Mouse (Mus musculus): ENCODE data around the gene Cpox. TPM values are rescaled to one million over a fixed set of nuclear protein-coding genes. Genes with fewer than 3 reads are reported as not detected.
A peak's percentile ranks its signal among the peaks of the same experiment; 100 is the strongest.

The Cpox gene
- polyA plus RNA-seq, 1 experiment from 2014 or later = 8.4 TPM

DNA sequence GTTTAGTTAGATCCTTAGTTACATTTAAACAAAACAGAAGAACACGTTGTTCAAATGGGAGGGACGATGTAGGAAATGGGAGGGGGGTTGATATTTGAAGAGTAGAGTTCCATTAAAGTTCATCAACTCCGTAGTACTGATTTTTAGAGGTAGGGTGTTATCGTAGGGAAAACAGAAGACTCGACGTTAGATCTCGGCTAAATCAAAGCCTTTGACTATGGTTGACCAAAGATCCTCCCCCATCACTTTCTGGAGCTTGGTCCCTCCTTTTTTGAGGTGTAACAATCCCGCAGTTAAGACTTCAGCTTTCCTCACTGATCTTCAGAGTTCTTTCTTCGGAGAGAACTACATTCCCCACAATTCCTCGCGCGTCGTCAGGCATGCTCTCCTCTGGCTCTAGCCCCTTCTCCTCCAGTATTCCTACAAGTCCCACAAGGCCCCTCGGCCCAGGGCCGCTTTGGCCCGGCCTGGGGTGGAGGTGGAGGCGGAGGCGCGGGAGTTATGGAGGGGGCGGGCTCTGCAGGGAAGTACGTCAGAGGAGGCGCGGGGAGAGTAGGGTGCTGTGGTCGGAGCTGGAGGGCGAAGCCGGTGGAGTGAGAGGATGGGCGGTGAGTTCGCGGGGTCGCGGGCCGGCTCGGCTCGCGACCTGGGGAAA lies 57.5 kb downstream of the Cpox start, which contains the start of gene Cldnd1:
TSS of gene Cldnd1 (plus strand) at position 434 of the 655 bp plus-strand sequence.
- H3K27me3 ChIP-seq = no peaks in the 10 kb centered on the region
- no peaks in the 10 kb centered on the region for H3K9me3 ChIP-seq (replicated peaks)
- ATAC-seq = peak; percentile 100
- H3K27ac ChIP-seq = peak within 1 kb of the TSS; percentile 59; the same call in 1 of the 2 replicates
- H3K4me3 ChIP-seq = peak within 1 kb of the TSS; percentile 80
- peak within 1 kb of the TSS; percentile 78 for H3K9ac ChIP-seq
- peak within 1 kb of the TSS; percentile 74 for H3K4me2 ChIP-seq
- H3K4me1 ChIP-seq = peaks cover 9% of the 10 kb centered on the region
- WGBS = 2% methylated on average over 25 of the region's 35 CpGs
- peaks cover 29% of the 10 kb centered on the region for H3K36me3 ChIP-seq (ENCODE audit: poor library complexity, severe bottlenecking)

DNA sequence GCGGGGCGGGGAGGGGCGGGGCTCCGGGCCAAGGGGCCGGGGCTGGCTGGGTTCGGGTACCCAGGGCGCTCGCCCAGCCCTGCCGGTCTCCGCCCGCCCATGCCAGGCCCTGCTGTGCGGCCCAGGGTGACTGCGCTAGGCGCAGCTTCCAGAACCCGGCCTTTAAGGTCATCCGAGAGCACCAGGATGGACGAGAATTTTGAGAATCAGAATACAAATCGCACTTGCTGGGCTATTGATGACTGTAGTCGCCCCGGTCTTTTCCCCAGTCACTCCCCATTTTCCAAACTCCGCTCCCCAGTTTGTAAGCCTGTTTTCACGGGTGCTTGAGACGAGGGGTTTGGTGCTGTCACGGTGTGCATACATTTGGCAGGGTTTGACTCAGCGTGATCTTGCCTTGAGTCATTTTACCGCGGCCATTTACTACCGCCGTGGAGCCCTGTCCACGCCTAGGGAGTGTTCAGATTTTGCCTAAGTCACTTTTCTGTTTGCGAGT lies 58.1 kb downstream of the Cpox start:
- Histone ChIP-seq H3K27ac (peak overlapping the region; percentile 59; the same call in 1 of the 2 replicates), H3K9ac (peak overlapping the region; percentile 78), H3K36me3 (ENCODE audit: poor library complexity, severe bottlenecking) (peaks cover 35% of the 10 kb centered on the region), H3K9me3 (replicated peaks) (no peaks in the 10 kb centered on the region), H3K4me2 (peak overlapping the region; percentile 74), H3K4me1 (peaks cover 9% of the 10 kb centered on the region), H3K27me3 (no peaks in the 10 kb centered on the region), H3K4me3 (peak overlapping the region; percentile 80)
- peak; percentile 92 for ATAC-seq
- WGBS = under 1% methylated on average over 27 of the region's 31 CpGs

DNA sequence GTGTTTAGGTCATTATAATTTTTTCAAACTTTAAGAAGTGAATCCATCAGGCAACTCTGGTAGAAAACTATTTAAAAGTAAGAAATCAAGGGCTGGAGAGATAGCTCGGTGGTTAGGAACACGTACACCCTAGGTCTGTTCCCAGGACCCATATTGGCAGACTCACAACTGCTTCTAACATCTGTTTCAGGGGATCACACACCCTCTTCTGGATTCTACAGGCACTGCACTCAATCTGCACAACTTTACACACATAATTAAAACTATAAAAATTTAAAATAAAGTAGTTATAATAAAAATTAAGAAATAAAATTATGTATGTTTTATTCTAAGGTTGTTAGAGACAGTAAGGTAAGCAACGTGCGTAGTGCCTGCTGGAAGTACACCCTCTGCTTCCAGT lies 68.1 kb downstream of the Cpox start:
- peaks cover 22% of the 10 kb centered on the region for H3K36me3 ChIP-seq (ENCODE audit: poor library complexity, severe bottlenecking)
- H3K4me3 ChIP-seq = no peak overlapping the region
- no peaks in the 10 kb centered on the region for H3K9me3 ChIP-seq (replicated peaks)
- no peak for ATAC-seq
- H3K9ac ChIP-seq = no peak overlapping the region
- no peaks in the 10 kb centered on the region for H3K27me3 ChIP-seq
- H3K27ac ChIP-seq = no peak overlapping the region
- H3K4me1 ChIP-seq = no peaks in the 10 kb centered on the region
- WGBS = 78% methylated on average over 4 of the region's 4 CpGs
- no peak overlapping the region for H3K4me2 ChIP-seq

DNA sequence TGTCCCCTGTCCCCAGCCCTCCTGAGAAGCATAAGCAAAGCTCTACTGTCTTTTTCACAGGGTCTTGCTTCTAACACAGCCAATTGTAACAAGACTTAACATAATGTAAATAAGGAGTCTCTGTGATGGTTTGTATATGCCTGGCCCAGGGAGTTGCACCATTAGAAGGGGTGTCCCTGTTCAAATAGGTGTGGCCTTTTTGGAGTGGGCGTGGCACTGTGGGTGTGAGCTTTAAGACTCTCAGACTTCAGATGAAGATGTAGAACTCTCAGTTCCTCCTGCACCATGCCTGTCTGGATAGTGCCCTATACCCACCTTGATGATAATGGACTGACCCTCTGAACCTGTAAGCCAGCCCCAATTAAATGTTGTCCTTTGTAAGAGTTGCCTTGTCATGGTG lies 68.7 kb downstream of the Cpox start:
- no peaks in the 10 kb centered on the region for H3K4me1 ChIP-seq
- no peak overlapping the region for H3K4me2 ChIP-seq
- 90% methylated on average over 1 of the region's 1 CpGs for WGBS
- H3K4me3 ChIP-seq = no peak overlapping the region
- H3K9ac ChIP-seq = no peak overlapping the region
- ATAC-seq = no peak
- H3K36me3 ChIP-seq (ENCODE audit: poor library complexity, severe bottlenecking) = peaks cover 18% of the 10 kb centered on the region
- no peaks in the 10 kb centered on the region for H3K9me3 ChIP-seq (replicated peaks)
- no peaks in the 10 kb centered on the region for H3K27me3 ChIP-seq
- H3K27ac ChIP-seq = no peak overlapping the region

DNA sequence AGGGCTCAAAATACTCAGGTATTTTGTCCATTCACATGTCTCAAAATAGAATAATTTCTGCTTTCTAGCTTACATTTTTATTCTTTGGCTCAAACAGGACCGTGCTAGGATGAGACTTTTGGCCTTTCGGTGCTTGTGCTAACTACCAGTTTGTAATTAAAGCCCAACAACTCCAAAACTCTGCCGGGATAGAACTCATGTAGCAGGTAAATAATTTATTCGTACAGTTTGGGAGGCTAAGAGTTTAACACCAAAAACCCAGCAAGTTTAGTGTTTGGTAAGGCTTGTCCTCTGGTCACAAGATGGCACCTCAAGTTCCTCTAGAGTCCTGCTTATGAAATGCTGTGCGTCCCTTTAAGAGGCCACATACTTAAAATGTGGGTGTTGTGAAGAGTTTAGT lies 70.7 kb downstream of the Cpox start:
- Histone ChIP-seq H3K9me3 (replicated peaks) (no peaks in the 10 kb centered on the region), H3K4me2 (no peak overlapping the region), H3K4me3 (no peak overlapping the region), H3K36me3 (ENCODE audit: poor library complexity, severe bottlenecking) (0 out of 2 replicates have a peak, but pooled peaks cover 1% of the 10 kb centered on the region), H3K9ac (no peak overlapping the region), H3K4me1 (no peaks in the 10 kb centered on the region), H3K27ac (no peak overlapping the region), H3K27me3 (no peaks in the 10 kb centered on the region)
- 93% methylated on average over 5 of the region's 5 CpGs for WGBS
- no peak for ATAC-seq

DNA sequence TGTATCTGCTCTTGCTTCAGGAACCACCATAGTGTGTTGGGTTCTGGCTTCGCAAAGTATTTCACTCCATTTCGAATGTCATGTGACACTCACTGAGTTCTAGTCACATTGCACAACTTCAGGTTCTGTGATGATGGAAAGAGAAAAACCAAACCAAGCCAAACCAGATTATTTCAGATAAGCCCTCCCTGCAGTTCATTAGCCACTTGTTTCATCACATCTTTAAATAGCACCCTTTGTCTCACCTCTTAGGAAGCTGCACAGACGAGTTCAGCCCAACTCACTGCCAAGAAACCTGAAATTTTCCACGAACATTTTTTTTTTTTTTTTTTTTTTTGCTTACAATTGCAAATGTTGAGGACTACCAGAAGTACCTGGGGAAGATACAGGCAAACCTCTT lies 76.6 kb downstream of the Cpox start:
- no peak overlapping the region for H3K4me3 ChIP-seq
- ATAC-seq = no peak
- no peaks in the 10 kb centered on the region for H3K36me3 ChIP-seq (ENCODE audit: poor library complexity, severe bottlenecking)
- WGBS = 62% methylated on average over 4 of the region's 4 CpGs
- H3K9me3 ChIP-seq (replicated peaks) = no peaks in the 10 kb centered on the region
- H3K27me3 ChIP-seq = no peaks in the 10 kb centered on the region
- H3K4me2 ChIP-seq = no peak overlapping the region
- H3K4me1 ChIP-seq = no peaks in the 10 kb centered on the region
- no peak overlapping the region for H3K9ac ChIP-seq
- no peak overlapping the region for H3K27ac ChIP-seq

DNA sequence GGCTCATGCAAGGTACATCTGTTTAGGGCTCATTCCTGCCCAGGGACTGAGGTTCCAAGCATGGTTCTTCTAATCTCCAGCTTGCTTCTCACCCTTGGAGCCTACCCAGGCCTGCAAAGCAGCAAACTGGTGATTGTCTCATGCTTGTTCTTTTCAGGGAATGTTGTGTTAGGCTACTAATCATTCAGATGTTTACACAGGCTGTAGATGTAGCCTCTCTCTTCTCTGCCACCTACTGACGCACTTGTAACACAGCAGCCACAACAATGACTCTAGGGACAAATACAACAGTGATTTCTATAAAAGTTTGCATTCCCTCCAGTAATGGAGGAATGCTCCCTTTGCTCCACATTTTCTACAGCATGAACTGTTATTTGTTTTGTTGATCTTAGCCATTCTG lies 81.2 kb downstream of the Cpox start:
- Histone ChIP-seq H3K4me1 (no peaks in the 10 kb centered on the region), H3K9me3 (replicated peaks) (no peaks in the 10 kb centered on the region), H3K27ac (no peak overlapping the region), H3K4me3 (no peak overlapping the region), H3K27me3 (no peaks in the 10 kb centered on the region), H3K9ac (no peak overlapping the region), H3K36me3 (ENCODE audit: poor library complexity, severe bottlenecking) (no peaks in the 10 kb centered on the region), H3K4me2 (no peak overlapping the region)
- 33% methylated on average over 1 of the region's 1 CpGs for WGBS
- 0 out of 2 replicates have a peak, but pooled peaks have one; percentile 33 for ATAC-seq

DNA sequence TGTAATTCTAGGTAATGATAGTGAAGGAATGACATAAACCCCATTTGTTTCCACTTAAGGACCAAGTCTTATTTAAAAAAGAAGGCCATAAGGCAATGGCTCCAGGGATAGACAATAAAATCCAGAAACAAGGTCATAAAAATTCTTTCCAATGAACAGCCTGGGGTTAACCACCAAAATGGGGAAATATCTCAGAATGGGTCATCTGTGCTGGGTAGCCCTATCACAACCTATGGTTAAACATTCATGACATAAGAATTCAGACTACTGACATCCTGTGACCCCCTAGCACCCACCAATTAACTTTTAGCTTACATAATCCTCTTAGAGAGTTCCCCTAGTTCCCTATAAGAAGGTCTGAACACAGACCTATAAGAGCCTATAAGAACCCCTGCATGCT lies 86.1 kb downstream of the Cpox start:
- Histone ChIP-seq H3K27me3 (no peaks in the 10 kb centered on the region), H3K9ac (no peak overlapping the region), H3K4me2 (no peak overlapping the region), H3K4me1 (no peaks in the 10 kb centered on the region), H3K36me3 (ENCODE audit: poor library complexity, severe bottlenecking) (no peaks in the 10 kb centered on the region), H3K4me3 (no peak overlapping the region), H3K27ac (no peak overlapping the region), H3K9me3 (replicated peaks) (no peaks in the 10 kb centered on the region)
- ATAC-seq = no peak

DNA sequence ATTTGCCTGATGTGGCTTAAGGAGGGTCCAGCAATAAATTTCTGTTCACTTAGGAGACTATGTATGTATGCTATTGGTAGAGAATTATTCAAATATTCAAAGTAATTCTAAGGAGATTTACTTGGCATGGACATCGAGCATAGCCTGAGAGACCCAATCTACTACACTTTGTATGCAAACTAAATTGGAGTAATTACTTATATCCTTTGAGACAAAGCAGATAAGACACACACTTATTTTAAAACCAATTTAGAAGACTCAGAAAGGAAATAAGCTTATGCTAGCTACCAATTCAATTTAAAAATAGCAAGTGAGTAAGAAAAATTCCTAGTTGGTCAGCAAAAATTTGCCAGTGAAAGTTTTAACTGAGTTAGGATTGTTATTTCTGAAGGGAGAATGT lies 93.0 kb downstream of the Cpox start, which contains the start of gene Olfr172:
TSS of gene Olfr172 (minus strand) at position 101 of the 400 bp plus-strand sequence.
- Histone ChIP-seq H3K4me2 (no peak within 1 kb of the TSS), H3K27me3 (no peaks in the 10 kb centered on the region), H3K9ac (no peak within 1 kb of the TSS), H3K36me3 (ENCODE audit: poor library complexity, severe bottlenecking) (no peaks in the 10 kb centered on the region), H3K4me1 (no peaks in the 10 kb centered on the region), H3K27ac (no peak within 1 kb of the TSS), H3K9me3 (replicated peaks) (no peaks in the 10 kb centered on the region), H3K4me3 (no peak within 1 kb of the TSS)
- WGBS = 80% methylated on average over 1 of the region's 1 CpGs
- ATAC-seq = no peak

Small RNA genes lying within 50 kb of the gene (microRNA-seq; reads per million reads assigned to microRNA genes)
- gene Gm27564 = not detected

Other genes starting within 250 kb of the Cpox start
- gene St3gal6, start 146.0 kb upstream of the Cpox start, polyA plus RNA-seq (2015; fragmentation: Nextera tagmentation; extraction: Ambion mirVana) = 5.3 and 5.7 TPM in 2 replicates
- gene Gm813, start 53.3 kb upstream of the Cpox start, polyA plus RNA-seq (2015; fragmentation: Nextera tagmentation; extraction: Ambion mirVana) = not detected in 2 replicates
- not detected in 2 replicates for gene E330017A01Rik, start 31.6 kb upstream of the Cpox start, polyA plus RNA-seq (2015; fragmentation: Nextera tagmentation; extraction: Ambion mirVana)
- not detected in 2 replicates for gene Gpr15, start 48.8 kb downstream of the Cpox start, polyA plus RNA-seq (2015; fragmentation: Nextera tagmentation; extraction: Ambion mirVana)
- gene Cldnd1, start 57.6 kb downstream of the Cpox start, polyA plus RNA-seq (2015; fragmentation: Nextera tagmentation; extraction: Ambion mirVana) = 108 and 110 TPM in 2 replicates
- not detected in 2 replicates for gene Olfr172, start 92.9 kb downstream of the Cpox start, polyA plus RNA-seq (2015; fragmentation: Nextera tagmentation; extraction: Ambion mirVana)
- gene Olfr173, start 130.0 kb downstream of the Cpox start, polyA plus RNA-seq (2015; fragmentation: Nextera tagmentation; extraction: Ambion mirVana) = not detected in 2 replicates
- gene Olfr175-ps1, start 156.5 kb downstream of the Cpox start, polyA plus RNA-seq (2015; fragmentation: Nextera tagmentation; extraction: Ambion mirVana) = not detected in 2 replicates
- gene Olfr177, start 204.5 kb downstream of the Cpox start, polyA plus RNA-seq (2015; fragmentation: Nextera tagmentation; extraction: Ambion mirVana) = not detected in 2 replicates
- gene Olfr178, start 221.8 kb downstream of the Cpox start, polyA plus RNA-seq (2015; fragmentation: Nextera tagmentation; extraction: Ambion mirVana) = not detected in 2 replicates